Mouse (Mus musculus): Measurements from ENCODE around the gene Ankub1.
A peak's percentile ranks its signal among the peaks of the same experiment; 100 is the strongest.

Gene Ankub1

GRCm38 (mm10) chr3:57692719-57693118 lies at the start of gene Ankub1:
Ankub1 (minus strand) TSS chr3:57692799.
- DNase-seq (ENCODE audit: low spot score in 2 of 2): no peak

- no peak for DNase-seq (ENCODE audit: low spot score in 2 of 2)
These were observed 47.2 kb upstream of the Ankub1 start for GRCm38 (mm10) chr3:57739830-57740229.

- DNase-seq (ENCODE audit: low spot score in 2 of 2): no peak
These were observed 44.0 kb upstream of the Ankub1 start for GRCm38 (mm10) chr3:57736419-57737095.

- peak; percentile 94 for DNase-seq (ENCODE audit: low spot score in 2 of 2)
These were observed 43.1 kb upstream of the Ankub1 start, which contains the start of gene Rnf13 for GRCm38 (mm10) chr3:57735511-57736370. Rnf13 (plus strand) TSS chr3:57736062.

- no peak for DNase-seq (ENCODE audit: low spot score in 2 of 2)
These were observed 39.8 kb upstream of the Ankub1 start for GRCm38 (mm10) chr3:57732206-57732915.

- DNase-seq (ENCODE audit: low spot score in 2 of 2): no peak
These were observed 21.6 kb upstream of the Ankub1 start for GRCm38 (mm10) chr3:57714151-57714550.

- DNase-seq (ENCODE audit: low spot score in 2 of 2): no peak
These were observed 4.2 kb upstream of the Ankub1 start for GRCm38 (mm10) chr3:57696779-57697178.

GRCm38 (mm10) chr3:57696249-57696648 lies 3.6 kb upstream of the Ankub1 start:
- DNase-seq (ENCODE audit: low spot score in 2 of 2): no peak

GRCm38 (mm10) chr3:57691772-57692171 lies 827 bp downstream of the Ankub1 start:
- no peak for DNase-seq (ENCODE audit: low spot score in 2 of 2)

- DNase-seq (ENCODE audit: low spot score in 2 of 2): no peak
These were observed 14.8 kb downstream of the Ankub1 start for GRCm38 (mm10) chr3:57677786-57678185.

- DNase-seq (ENCODE audit: low spot score in 2 of 2): no peak
These were observed 18.5 kb downstream of the Ankub1 start for GRCm38 (mm10) chr3:57674075-57674474.

GRCm38 (mm10) chr3:57673586-57673985 lies 19.0 kb downstream of the Ankub1 start:
- DNase-seq (ENCODE audit: low spot score in 2 of 2): no peak

GRCm38 (mm10) chr3:57667054-57667723 lies 25.4 kb downstream of the Ankub1 start:
- DNase-seq (ENCODE audit: low spot score in 2 of 2): peak; percentile 27 to 65

GRCm38 (mm10) chr3:57665880-57666279 lies 26.7 kb downstream of the Ankub1 start:
- DNase-seq (ENCODE audit: low spot score in 2 of 2): no peak

- DNase-seq (ENCODE audit: low spot score in 2 of 2): no peak
These were observed 27.9 kb downstream of the Ankub1 start for GRCm38 (mm10) chr3:57664682-57665081.

- no peak for DNase-seq (ENCODE audit: low spot score in 2 of 2)
These were observed 28.9 kb downstream of the Ankub1 start for GRCm38 (mm10) chr3:57663731-57664130.

- no peak for DNase-seq (ENCODE audit: low spot score in 2 of 2)
These were observed 34.0 kb downstream of the Ankub1 start for GRCm38 (mm10) chr3:57658608-57659007.

GRCm38 (mm10) chr3:57653646-57654045 lies 39.0 kb downstream of the Ankub1 start:
- no peak for DNase-seq (ENCODE audit: low spot score in 2 of 2)

GRCm38 (mm10) chr3:57652485-57652884 lies 40.1 kb downstream of the Ankub1 start:
- DNase-seq (ENCODE audit: low spot score in 2 of 2): no peak

GRCm38 (mm10) chr3:57651865-57652259 lies 40.7 kb downstream of the Ankub1 start:
- DNase-seq (ENCODE audit: low spot score in 2 of 2): no peak

GRCm38 (mm10) chr3:57651231-57651864 lies 41.3 kb downstream of the Ankub1 start, which contains the start of gene Commd2:
Commd2 (minus strand) TSS chr3:57651715.
- peak; percentile 84 to 89 for DNase-seq (ENCODE audit: low spot score in 2 of 2)
